Mouse (Mus musculus) kidney, adult 2 months (tissue): ENCODE measurements at regions not wholly inside any gene's neighbourhood (a gene's known extent, or its start where the extent isn't known, plus 50 kb on each side); places are given as distances from the start of the nearest gene placed in this dataset.

Experiments
- CTCF ChIP-seq: fragments of 200-500 bp; conservative IDR thresholded peaks from 2 replicates; pipeline ENCODE4 v1.5.1; 2011; ENCODE audit warnings: low read depth, mild to moderate bottlenecking, control low read depth, low read length, moderate library complexity, mixed read lengths; ENCODE audit not compliant: insufficient read depth, insufficient read length
- POLR2A ChIP-seq: fragments of 200-500 bp; IDR thresholded peaks from one replicate; pipeline ENCODE4 v1.6.1; 2011; ENCODE audit warnings: low read depth, low read length, control low read depth

- TF ChIP-seq CTCF, result no peak
- no peak for TF ChIP-seq POLR2A
These were observed 356.6 kb upstream of the Epha7 start for GRCm38 (mm10) chr4:28456312-28456711.
